Comparison of ENCODE assay signal across 35 mouse cellular contexts in genomic region chr12:113365783-113366182, GRCm38 (mm10).
"Had no signal": no experiment of that assay in that cellular context is flagged by ENCODE, and none has a peak within 500 bp of the region (broad histone marks: within the 10 kb centered on the region; RNA-seq: fewer than 3 reads in every experiment).

No protein-coding gene starts in this region.

- ATAC-seq: hindbrain, embryonic 16.5 days; hindbrain, postnatal 0 days; inflammation-experienced regulatory T-cells, adult 6 months; intestine, embryonic 15.5 days; intestine, embryonic 16.5 days had no signal

- H3K9me3 ChIP-seq: heart, embryonic 10.5 days; heart, embryonic 15.5 days; hindbrain, embryonic 13.5 days; hindbrain, embryonic 15.5 days; intestine, embryonic 15.5 days; kidney, embryonic 15.5 days had no signal

- H3K27me3 ChIP-seq: heart, embryonic 12.5 days; heart, embryonic 13.5 days; heart, embryonic 15.5 days; hindbrain, embryonic 12.5 days; hindbrain, embryonic 13.5 days; hindbrain, embryonic 15.5 days; intestine, embryonic 15.5 days; kidney, embryonic 15.5 days had no signal

- H3K4me3 ChIP-seq: heart, embryonic 10.5 days; heart, embryonic 12.5 days; heart, embryonic 13.5 days; heart, embryonic 15.5 days; hindbrain, embryonic 10.5 days; hindbrain, embryonic 12.5 days; hindbrain, embryonic 13.5 days; hindbrain, embryonic 15.5 days; intestine, embryonic 15.5 days; kidney, embryonic 15.5 days; layer of hippocampus, adult 2 months; left cerebral cortex, adult 2 months had no signal

- DNase-seq: heart, postnatal 10 days; heart, postnatal 14 days; heart, postnatal 36 days; heart, postnatal 4 days; kidney, adult 11 months; kidney, adult 18-20 months; kidney, adult 2 months; kidney, adult 8-10 months; kidney, adult 9 months; kidney, postnatal 10 days; kidney, postnatal 14 days; kidney, postnatal 25 days; kidney, postnatal 36 days; kidney, postnatal 4 days; layer of hippocampus, adult 9-11 months; layer of hippocampus, postnatal 36 days had no signal

- H3K9ac ChIP-seq: heart, embryonic 12.5 days; heart, embryonic 13.5 days; heart, embryonic 15.5 days; hindbrain, embryonic 12.5 days; hindbrain, embryonic 13.5 days; hindbrain, embryonic 14.5 days; hindbrain, embryonic 15.5 days; intestine, embryonic 15.5 days; kidney, embryonic 15.5 days had no signal

- H3K4me2 ChIP-seq: heart, embryonic 11.5 days; heart, embryonic 12.5 days; heart, embryonic 13.5 days; heart, embryonic 15.5 days; hindbrain, embryonic 12.5 days; hindbrain, embryonic 13.5 days; hindbrain, embryonic 14.5 days; hindbrain, embryonic 15.5 days; intestine, embryonic 15.5 days; kidney, embryonic 15.5 days had no signal

- H3K36me3 ChIP-seq: heart, embryonic 10.5 days; heart, embryonic 12.5 days; heart, embryonic 13.5 days; heart, embryonic 15.5 days; hindbrain, embryonic 10.5 days; hindbrain, embryonic 12.5 days; hindbrain, embryonic 13.5 days; hindbrain, embryonic 15.5 days; intestine, embryonic 15.5 days; kidney, embryonic 15.5 days had no signal

- H3K4me1 ChIP-seq: heart, embryonic 10.5 days; heart, embryonic 12.5 days; heart, embryonic 13.5 days; heart, embryonic 15.5 days; hindbrain, embryonic 10.5 days; hindbrain, embryonic 12.5 days; hindbrain, embryonic 13.5 days; hindbrain, embryonic 15.5 days; intestine, embryonic 15.5 days; kidney, embryonic 15.5 days had no signal

- H3K27ac ChIP-seq: heart, embryonic 10.5 days; heart, embryonic 13.5 days; heart, embryonic 15.5 days; hindbrain, embryonic 10.5 days; hindbrain, embryonic 12.5 days; hindbrain, embryonic 13.5 days; hindbrain, embryonic 14.5 days; hindbrain, embryonic 15.5 days; hindbrain, postnatal 0 days; intestine, embryonic 15.5 days; kidney, embryonic 15.5 days; kidney, postnatal 0 days; layer of hippocampus, adult 2 months; left cerebral cortex, adult 2 months had no signal
